Mouse (Mus musculus): Measurements from ENCODE around the gene Exosc8.
"Not testable (repeated sequence)": the region's sequence is repeated elsewhere in the genome, so short reads cannot be mapped to it uniquely, and the experiment has no call there.

The Exosc8 gene

DNA sequence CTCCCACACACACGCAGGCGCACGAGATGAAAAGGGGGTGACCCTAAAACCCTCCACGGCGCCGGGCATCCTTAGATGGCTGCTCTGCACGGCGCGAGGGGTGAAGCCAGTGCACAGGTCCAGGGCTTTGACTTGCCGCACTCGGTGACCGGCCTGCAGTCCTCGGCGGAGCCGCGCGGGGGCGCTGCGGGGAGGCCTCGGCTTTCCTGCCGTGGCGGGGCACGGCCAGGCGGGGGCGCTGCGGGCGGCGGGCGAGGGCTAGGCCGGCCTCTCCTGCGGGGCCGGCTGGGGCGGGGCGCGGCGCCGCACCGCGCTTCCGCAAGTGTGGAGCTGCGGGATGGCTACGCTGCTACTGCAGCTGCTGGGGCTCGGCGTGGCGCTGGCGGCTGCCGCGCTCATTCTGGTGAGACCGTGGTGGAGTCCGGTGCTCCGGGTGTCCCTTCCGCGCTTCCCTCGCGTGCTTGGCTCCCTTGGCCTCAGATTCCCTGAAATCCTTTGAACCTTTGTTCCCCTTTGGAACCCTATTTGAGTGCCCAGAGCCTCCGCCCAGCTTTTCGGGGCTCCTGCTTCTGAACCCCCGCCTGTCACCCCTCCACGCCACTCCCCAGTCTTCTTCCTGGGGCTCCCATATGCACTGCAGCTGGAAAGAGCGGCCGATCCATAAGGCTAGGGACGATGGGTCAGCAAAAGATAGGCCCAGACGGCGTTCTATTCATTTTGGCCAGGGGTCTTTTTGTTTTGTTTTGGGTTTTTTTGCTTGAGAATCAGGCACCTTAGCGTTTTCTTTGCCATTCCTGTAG is at the start of gene Exosc8, which contains the start of gene Alg5:
Exosc8 (minus strand) TSS at position 147 of the 800 bp plus-strand sequence.
Alg5 (plus strand) TSS at position 293 of the 800 bp plus-strand sequence.
- in situ Hi-C loops (cut with MseI, MboI) = no loop called here

GRCm38 (mm10) chr3:54775989-54776631 is 40.9 kb upstream of the Exosc8 start:
- in situ Hi-C loops (cut with MseI, MboI) = no loop called here

DNA sequence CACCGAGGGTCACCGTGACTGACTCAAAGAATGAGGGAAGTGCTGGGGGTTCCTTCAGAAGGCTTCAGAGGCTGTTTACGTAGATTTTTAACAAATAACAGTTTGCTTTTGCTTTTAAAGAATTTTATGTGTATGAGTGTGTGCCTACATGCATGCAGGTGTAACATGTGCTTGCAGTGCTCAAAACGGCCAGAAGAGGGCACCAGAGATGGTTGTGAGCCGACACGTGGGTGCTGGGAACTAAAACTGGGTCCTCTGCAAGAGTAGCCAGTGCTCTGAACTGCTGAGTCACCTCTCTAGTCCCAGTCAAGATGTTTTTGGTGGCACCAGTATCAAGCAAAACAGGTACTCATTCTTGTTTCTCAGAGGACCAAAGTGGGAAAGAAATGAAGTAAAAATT is 38.4 kb upstream of the Exosc8 start:
- in situ Hi-C loops (cut with MseI, MboI) = no loop called here

DNA sequence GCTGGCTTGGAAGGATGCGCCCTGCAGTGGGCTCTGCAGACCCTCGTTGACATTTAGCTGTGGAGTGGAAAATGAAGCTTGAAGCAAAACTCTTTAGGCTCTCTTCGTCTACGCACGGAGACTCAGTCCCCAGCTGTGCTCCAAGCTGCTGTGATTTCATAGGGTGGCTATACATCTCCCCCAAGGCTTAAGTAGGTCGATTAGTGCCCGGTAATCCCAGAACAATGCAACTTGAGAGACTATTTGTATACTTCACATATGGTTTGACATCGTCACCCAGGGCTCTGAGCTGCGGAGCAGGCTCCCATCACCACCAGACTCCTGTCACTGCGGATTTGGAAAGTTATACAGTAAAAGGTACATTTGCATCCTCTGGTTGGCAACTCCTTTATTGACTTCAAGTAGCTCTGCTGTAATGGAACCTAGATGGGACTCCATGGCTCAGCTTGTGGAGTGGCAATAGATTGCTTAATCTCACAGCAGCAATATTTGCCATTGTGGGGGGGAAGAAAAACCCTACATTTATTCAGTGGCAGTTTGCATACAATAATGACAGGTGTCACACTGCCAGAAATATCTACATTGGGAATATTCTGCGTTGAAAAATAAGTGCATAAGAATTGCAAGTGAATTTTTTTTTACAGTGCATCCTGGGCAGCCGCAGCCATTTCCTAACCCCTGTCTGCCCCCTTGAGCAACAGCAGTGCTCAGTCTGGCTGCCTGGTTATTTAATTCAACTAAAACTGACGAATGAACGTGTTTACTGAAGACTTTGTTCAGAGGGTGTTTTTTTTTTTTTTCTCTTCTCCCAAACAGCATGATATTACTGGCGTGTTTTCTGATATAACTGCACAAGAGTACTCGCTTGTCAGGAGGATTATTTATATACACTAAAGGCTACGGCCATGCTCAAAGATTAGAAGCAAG is 34.4 kb upstream of the Exosc8 start:
- in situ Hi-C loops (cut with MseI, MboI) = no loop called here

DNA sequence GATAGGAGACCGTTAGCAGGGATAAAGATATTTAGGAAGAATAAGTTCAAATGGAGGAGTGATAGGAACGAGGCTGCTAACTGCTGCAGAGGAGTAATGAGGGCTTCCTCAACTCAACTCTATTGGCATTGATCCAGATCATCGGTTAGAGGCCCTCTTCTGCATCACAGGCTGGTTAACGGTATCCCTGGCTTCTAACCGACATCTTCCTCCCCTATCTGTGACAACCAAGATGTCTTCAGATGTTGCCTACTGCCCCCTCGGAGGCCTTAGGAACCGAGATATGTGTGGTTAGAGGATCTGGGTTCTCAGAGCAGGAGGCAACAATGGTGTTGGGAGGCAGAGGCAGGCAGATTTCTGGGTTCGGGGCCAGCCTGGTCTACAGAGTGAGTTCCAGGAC is 33.4 kb upstream of the Exosc8 start:
- in situ Hi-C loops (cut with MseI, MboI) = no loop called here

GRCm38 (mm10) chr3:54766811-54767210 is 31.6 kb upstream of the Exosc8 start:
- in situ Hi-C loops (cut with MseI, MboI) = no loop called here

DNA sequence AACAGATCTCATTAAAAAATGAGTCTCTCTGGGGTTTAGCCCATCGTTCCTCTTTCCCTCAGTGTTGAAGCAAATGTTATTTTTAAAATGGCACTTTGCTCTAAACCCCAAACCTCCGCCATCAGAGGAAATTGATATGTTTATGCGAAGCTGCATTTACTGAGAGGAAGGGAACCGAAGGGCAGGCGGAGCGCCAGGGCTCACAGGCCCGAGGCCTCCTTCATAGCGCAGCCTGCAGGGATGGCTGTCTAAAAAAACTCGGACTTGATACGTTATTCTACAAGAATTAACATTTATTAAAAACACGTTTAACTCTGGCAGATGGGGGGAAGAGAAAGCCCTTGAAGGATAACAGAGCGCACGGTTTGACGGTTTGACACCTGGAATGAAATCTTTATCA is 30.8 kb upstream of the Exosc8 start:
- in situ Hi-C loops (cut with MseI, MboI) = no loop called here

GRCm38 (mm10) chr3:54765521-54765920 is 30.3 kb upstream of the Exosc8 start:
- in situ Hi-C loops (cut with MseI, MboI) = not testable (repeated sequence)

- in situ Hi-C loops (cut with MseI, MboI) = no loop called here
Observed at GRCm38 (mm10) chr3:54764418-54764817, 29.2 kb upstream of the Exosc8 start.

GRCm38 (mm10) chr3:54761258-54761657 is 26.1 kb upstream of the Exosc8 start:
- in situ Hi-C loops (cut with MseI, MboI) = no loop called here

DNA sequence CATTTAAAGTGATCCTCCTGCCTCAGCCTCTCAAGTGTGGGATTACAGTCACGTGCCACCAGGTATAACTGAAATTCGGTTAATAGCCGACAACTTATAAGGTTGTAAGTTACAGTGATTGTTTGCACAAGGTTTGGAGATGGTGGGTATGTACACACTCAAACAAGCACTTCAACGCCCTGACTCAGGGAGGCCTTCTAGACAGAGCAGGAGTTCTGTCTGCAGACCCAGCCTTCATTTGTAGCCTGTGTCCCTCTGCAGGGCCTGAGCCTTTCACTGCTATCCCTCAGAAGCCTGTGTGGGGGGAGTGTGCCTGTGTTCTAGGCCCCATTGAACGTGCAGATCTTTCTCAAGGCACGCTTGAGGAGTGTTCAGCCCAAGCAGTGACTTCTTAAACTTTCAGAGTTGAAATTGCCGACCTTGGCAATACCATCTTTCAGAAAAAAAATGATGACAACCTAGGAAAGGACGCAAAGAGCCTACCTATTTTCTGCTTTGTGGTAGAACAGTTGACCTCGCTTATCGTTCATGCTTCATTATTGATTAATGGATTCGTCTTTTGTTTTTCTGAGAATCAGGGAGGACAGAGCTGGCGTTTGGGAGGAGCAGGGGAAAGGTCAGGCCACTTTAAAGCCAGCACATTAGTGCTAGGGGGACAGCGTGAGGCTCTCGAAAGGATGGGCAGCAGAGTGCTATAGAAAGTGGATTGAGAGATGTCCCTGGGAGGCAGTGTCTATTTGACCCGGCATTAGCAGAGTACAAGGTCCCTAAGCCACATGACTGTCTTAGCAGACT is 25.3 kb upstream of the Exosc8 start:
- in situ Hi-C loops (cut with MseI, MboI) = no loop called here

GRCm38 (mm10) chr3:54759211-54759610 is 24.0 kb upstream of the Exosc8 start:
- in situ Hi-C loops (cut with MseI, MboI) = no loop called here

- in situ Hi-C loops (cut with MseI, MboI) = no loop called here
Observed at GRCm38 (mm10) chr3:54757446-54757845, 22.3 kb upstream of the Exosc8 start.

DNA sequence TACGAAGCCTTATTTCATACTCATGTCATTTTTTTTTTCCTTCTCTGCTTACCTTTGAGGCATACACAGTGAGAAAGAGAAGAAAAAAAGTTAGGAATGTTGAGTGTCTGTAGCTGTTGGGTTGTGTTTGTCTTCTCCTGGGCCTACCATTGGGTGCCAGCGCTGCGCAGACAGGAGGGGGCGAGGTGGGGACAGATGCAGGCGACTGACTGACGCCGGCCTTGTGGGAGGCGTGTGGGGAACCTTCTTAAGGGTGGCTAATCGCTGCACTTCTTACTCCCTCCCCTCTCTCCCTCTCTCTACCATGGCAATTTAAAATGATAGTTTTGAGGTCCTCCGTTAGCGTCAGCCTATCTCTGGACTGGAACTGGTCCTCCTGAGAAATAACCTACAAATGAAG is 20.9 kb upstream of the Exosc8 start:
- in situ Hi-C loops (cut with MseI, MboI) = no loop called here

- in situ Hi-C loops (cut with MseI, MboI) = no loop called here
Observed at GRCm38 (mm10) chr3:54755145-54756041, 20.2 kb upstream of the Exosc8 start, which contains the start of gene Smad9. TSS of gene Smad9 (plus strand) at chr3:54755582.

DNA sequence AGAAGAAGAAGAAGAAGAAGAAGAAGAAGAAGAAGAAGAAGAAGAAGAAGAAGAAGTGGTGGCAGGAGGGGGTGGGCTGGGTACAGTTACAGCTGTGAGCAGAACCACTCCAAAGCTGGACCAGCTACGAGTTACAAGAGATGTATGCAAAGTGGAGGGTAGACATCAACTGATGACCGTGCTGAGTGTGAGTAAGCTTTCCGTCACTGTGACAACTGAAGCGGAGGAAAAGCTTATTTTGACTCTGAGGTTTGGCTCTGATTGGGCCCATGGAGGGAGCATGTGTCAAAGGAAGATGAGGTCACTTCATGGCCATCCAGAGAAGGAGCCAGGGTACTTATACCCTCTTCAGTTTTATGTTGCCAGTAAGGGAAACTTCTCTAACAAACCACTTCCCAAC is 18.2 kb upstream of the Exosc8 start:
- in situ Hi-C loops (cut with MseI, MboI) = no loop called here

DNA sequence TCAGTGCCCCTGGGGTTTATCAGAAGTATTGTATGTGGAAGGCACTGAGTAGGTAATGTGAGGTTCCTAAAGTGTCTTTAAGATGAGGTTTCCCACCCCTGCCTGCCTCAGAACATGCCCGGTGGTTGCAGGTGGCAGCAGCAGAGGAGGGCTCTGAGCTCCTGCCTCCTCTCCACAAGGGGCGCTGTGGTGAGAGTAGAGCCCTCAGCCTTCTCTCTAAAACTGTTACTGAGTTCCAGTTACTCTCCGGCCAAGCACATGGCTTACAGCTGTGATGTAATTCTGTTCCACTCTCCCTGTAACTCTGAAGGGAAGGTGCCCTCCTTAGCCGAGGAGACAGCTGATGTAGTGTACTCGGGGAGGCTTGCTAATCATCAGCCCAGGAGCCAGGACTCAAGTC is 10.6 kb upstream of the Exosc8 start:
- in situ Hi-C loops (cut with MseI, MboI) = no loop called here

- in situ Hi-C loops (cut with MseI, MboI) = no loop called here
Observed at GRCm38 (mm10) chr3:54741965-54742364, 6.8 kb upstream of the Exosc8 start.

DNA sequence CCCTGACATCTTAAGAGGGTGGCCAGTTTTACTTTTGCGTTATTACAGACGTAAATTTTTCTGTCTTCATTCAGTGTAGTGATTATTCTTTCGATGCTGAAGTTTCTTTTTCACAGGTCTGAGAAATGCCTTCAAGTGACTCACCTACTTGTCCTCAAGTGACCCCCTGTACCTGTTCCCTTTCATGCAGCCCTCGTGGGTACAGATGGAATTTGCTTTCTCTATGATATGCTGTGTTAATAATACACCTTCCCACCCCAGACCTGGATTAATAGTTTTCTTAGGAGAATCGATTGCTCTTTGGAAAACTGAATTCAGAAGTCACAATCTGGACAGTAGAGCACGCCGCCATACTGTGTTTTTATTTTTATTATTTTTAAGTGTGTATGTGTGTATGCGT is 2.1 kb upstream of the Exosc8 start:
- in situ Hi-C loops (cut with MseI, MboI) = no loop called here

Measured in mouse trophoblast stem cell (cell line).